Mouse (Mus musculus) hindbrain, embryonic 11.5 days (tissue): ENCODE measurements around the gene Hinfp. TPM values are rescaled to one million over a fixed set of nuclear protein-coding genes. Genes with fewer than 3 reads are reported as not detected.

Experiments used
- ATAC-seq: fragments of 200-750 bp; cut with Nextera tagmentation; 2 replicates; pipeline ENCODE4 v1.8.0; 2017; ENCODE audit warnings: mild to moderate bottlenecking, moderate TSS enrichment, moderate library complexity; ENCODE audit not compliant: low FRiP score
- DNase-seq: peaks from one replicate; pipeline ENCODE4 v3.0.0-alpha.2; 2015; ENCODE audit warnings: low spot score
- H3K27ac ChIP-seq: fragments of 300-500 bp; sonication (generic); 2 replicates; pipeline ENCODE4 v1.5.1; 2014; ENCODE audit warnings: mild to moderate bottlenecking, low read depth, low read length
- H3K27me3 ChIP-seq: fragments of 300-500 bp; sonication (generic); 2 replicates; pipeline ENCODE4 v1.6.1; 2014; ENCODE audit warnings: mild to moderate bottlenecking, low read length, moderate library complexity, mixed read lengths; ENCODE audit not compliant: control insufficient read depth, insufficient read depth
- H3K36me3 ChIP-seq: fragments of 300-500 bp; sonication (generic); 2 replicates; pipeline ENCODE4 v1.6.1; 2014; ENCODE audit warnings: mild to moderate bottlenecking, low read length, moderate library complexity, mixed read lengths; ENCODE audit not compliant: control insufficient read depth, insufficient read depth
- H3K4me1 ChIP-seq: fragments of 300-500 bp; sonication (generic); replicated peaks from 2 replicates; pipeline ENCODE4 v1.6.1; 2014; ENCODE audit warnings: low read length, mixed read lengths; ENCODE audit not compliant: control insufficient read depth, insufficient read depth
- H3K4me2 ChIP-seq: fragments of 300-500 bp; sonication (generic); replicated peaks from 2 replicates; pipeline ENCODE4 v1.6.1; 2014; ENCODE audit warnings: mild to moderate bottlenecking, low read depth, low read length
- H3K4me3 ChIP-seq: fragments of 300-500 bp; sonication (generic); 2 replicates; pipeline ENCODE4 v1.5.1; 2014; ENCODE audit warnings: low read depth, low read length
- H3K9ac ChIP-seq: fragments of 300-500 bp; sonication (generic); 2 replicates; pipeline ENCODE4 v1.6.1; 2014; ENCODE audit warnings: low read depth, low read length
- H3K9me3 ChIP-seq: fragments of 300-500 bp; sonication (generic); 2 replicates; pipeline ENCODE4 v1.6.1; 2016; ENCODE audit warnings: low read length; ENCODE audit not compliant: control insufficient read depth
- WGBS: fragments of 180-500 bp; shearing (Covaris S2); extraction: QIAGEN DNeasy Blood & Tissue Kit; methylation state at CpG from one replicate; pipeline ENCODE4 v1.1.7; 2014; 5-methylcytosine and 5-hydroxymethylcytosine counted together
- polyA plus RNA-seq: library from polyadenylated mRNA; unstranded; fragments of >200 nt; fragmentation: Nextera tagmentation; extraction: Ambion mirVana; gene quantifications from 2 replicates; pipeline ENCODE4 v1.2.1, GENCODE M21; 2014

The Hinfp gene
- polyA plus RNA-seq, 1 experiment from 2014 or later: 23.2 TPM

- H3K4me2 ChIP-seq: peak overlapping the region; percentile 60
- peak overlapping the region; percentile 38 for H3K4me3 ChIP-seq
- no peak overlapping the region for H3K27ac ChIP-seq
- H3K4me1 ChIP-seq: no peaks in the 10 kb centered on the region
- H3K9ac ChIP-seq: peak overlapping the region; percentile 74
- DNase-seq (no peak), ATAC-seq (no peak; the same call in 1 of the 2 replicates)
- 12% methylated on average over 23 of the region's 23 CpGs for WGBS
- H3K9me3 ChIP-seq: no peaks in the 10 kb centered on the region
- H3K36me3 ChIP-seq: no peaks in the 10 kb centered on the region
- H3K27me3 ChIP-seq: no peaks in the 10 kb centered on the region
Measured at GRCm38 (mm10) chr9:44267319-44268026, 38.0 kb downstream of the Hinfp start.

- no peaks in the 10 kb centered on the region for H3K36me3 ChIP-seq
- no peak overlapping the region for H3K9ac ChIP-seq
- no peaks in the 10 kb centered on the region for H3K9me3 ChIP-seq
- ATAC-seq (no peak), DNase-seq (no peak)
- no peak overlapping the region for H3K27ac ChIP-seq
- H3K4me1 ChIP-seq: no peaks in the 10 kb centered on the region
- 72% methylated on average over 8 of the region's 8 CpGs for WGBS
- no peak overlapping the region; the same call in 1 of the 2 replicates for H3K4me2 ChIP-seq
- H3K4me3 ChIP-seq: no peak overlapping the region
- H3K27me3 ChIP-seq: no peaks in the 10 kb centered on the region
Measured at GRCm38 (mm10) chr9:44266478-44267226, 38.8 kb downstream of the Hinfp start.

GRCm38 (mm10) chr9:44261388-44261787, 44.1 kb downstream of the Hinfp start:
- no peaks in the 10 kb centered on the region for H3K36me3 ChIP-seq
- no peak overlapping the region for H3K9ac ChIP-seq
- no peak overlapping the region for H3K27ac ChIP-seq
- H3K4me1 ChIP-seq: no peaks in the 10 kb centered on the region
- DNase-seq (no peak), ATAC-seq (no peak)
- no peaks in the 10 kb centered on the region for H3K9me3 ChIP-seq
- no peak overlapping the region for H3K4me2 ChIP-seq
- no peaks in the 10 kb centered on the region for H3K27me3 ChIP-seq
- 84% methylated on average over 14 of the region's 14 CpGs for WGBS
- H3K4me3 ChIP-seq: no peak overlapping the region

- Histone ChIP-seq H3K9me3 (no peaks in the 10 kb centered on the region), H3K4me3 (no peak overlapping the region), H3K27me3 (no peaks in the 10 kb centered on the region), H3K4me1 (no peaks in the 10 kb centered on the region; the same call in 1 of the 2 replicates), H3K9ac (no peak overlapping the region), H3K4me2 (no peak overlapping the region), H3K27ac (no peak overlapping the region), H3K36me3 (no peaks in the 10 kb centered on the region)
- ATAC-seq (no peak), DNase-seq (no peak)
- WGBS: 73% methylated on average over 10 of the region's 10 CpGs
Measured at GRCm38 (mm10) chr9:44259014-44259413, 46.5 kb downstream of the Hinfp start.

- no peaks in the 10 kb centered on the region for H3K9me3 ChIP-seq
- H3K4me2 ChIP-seq: no peak overlapping the region
- no peak for DNase-seq
- no peak overlapping the region for H3K27ac ChIP-seq
- ATAC-seq: no peak
- H3K9ac ChIP-seq: no peak overlapping the region
- no peaks in the 10 kb centered on the region for H3K27me3 ChIP-seq
- H3K4me1 ChIP-seq: no peaks in the 10 kb centered on the region; the same call in 1 of the 2 replicates
- WGBS: 89% methylated on average over 8 of the region's 8 CpGs
- no peaks in the 10 kb centered on the region for H3K36me3 ChIP-seq
- no peak overlapping the region for H3K4me3 ChIP-seq
Measured at GRCm38 (mm10) chr9:44256213-44256612, 49.3 kb downstream of the Hinfp start.

GRCm38 (mm10) chr9:44255136-44255521, 50.3 kb downstream of the Hinfp start:
- H3K9ac ChIP-seq: no peak overlapping the region
- no peak for DNase-seq

GRCm38 (mm10) chr9:44254508-44255135, 50.8 kb downstream of the Hinfp start:
- H3K4me2 ChIP-seq: no peak overlapping the region
- H3K9me3 ChIP-seq: no peaks in the 10 kb centered on the region
- H3K4me3 ChIP-seq: no peak overlapping the region
- DNase-seq (peak; percentile 24), ATAC-seq (no peak)
- H3K9ac ChIP-seq: no peak overlapping the region
- H3K27ac ChIP-seq: no peak overlapping the region
- no peaks in the 10 kb centered on the region; the same call in none of the 2 replicates for H3K4me1 ChIP-seq
- no peaks in the 10 kb centered on the region for H3K36me3 ChIP-seq
- no peaks in the 10 kb centered on the region for H3K27me3 ChIP-seq
- 11% methylated on average over 5 of the region's 5 CpGs for WGBS

More at GRCm38 (mm10) chr9:44255136-44255521, 50.3 kb downstream of the Hinfp start:
- H3K9me3 ChIP-seq: no peaks in the 10 kb centered on the region
- no peaks in the 10 kb centered on the region for H3K27me3 ChIP-seq
- no peak overlapping the region for H3K4me3 ChIP-seq
- H3K4me2 ChIP-seq: no peak overlapping the region
- ATAC-seq: no peak
- no peaks in the 10 kb centered on the region for H3K36me3 ChIP-seq
- H3K4me1 ChIP-seq: no peaks in the 10 kb centered on the region; the same call in none of the 2 replicates
- H3K27ac ChIP-seq: 0 out of 2 replicates have a peak overlapping the region, but pooled peaks have one; percentile 19
- 56% methylated on average over 6 of the region's 6 CpGs for WGBS

- ATAC-seq (no peak), DNase-seq (no peak)
- Histone ChIP-seq H3K4me3 (no peak overlapping the region), H3K36me3 (no peaks in the 10 kb centered on the region), H3K4me1 (no peaks in the 10 kb centered on the region; the same call in none of the 2 replicates), H3K9ac (no peak overlapping the region), H3K27me3 (no peaks in the 10 kb centered on the region), H3K4me2 (no peak overlapping the region; the same call in 1 of the 2 replicates), H3K27ac (no peak overlapping the region), H3K9me3 (no peaks in the 10 kb centered on the region)
- WGBS: 82% methylated on average over 6 of the region's 6 CpGs
Measured at GRCm38 (mm10) chr9:44253441-44253840, 52.0 kb downstream of the Hinfp start.
